Mouse (Mus musculus) E14TG2a.4 (cell line): ENCODE measurements around the gene Rd3.

Experiments used
- CTCF ChIP-seq: conservative IDR thresholded peaks from 2 replicates; pipeline ENCODE4 v1.5.1; 2014; ENCODE audit warnings: low read length
- POU5F1 ChIP-seq: IDR thresholded peaks from 2 replicates; pipeline ENCODE4 v1.6.1; 2014; ENCODE audit warnings: low read length, borderline replicate concordance

DNA sequence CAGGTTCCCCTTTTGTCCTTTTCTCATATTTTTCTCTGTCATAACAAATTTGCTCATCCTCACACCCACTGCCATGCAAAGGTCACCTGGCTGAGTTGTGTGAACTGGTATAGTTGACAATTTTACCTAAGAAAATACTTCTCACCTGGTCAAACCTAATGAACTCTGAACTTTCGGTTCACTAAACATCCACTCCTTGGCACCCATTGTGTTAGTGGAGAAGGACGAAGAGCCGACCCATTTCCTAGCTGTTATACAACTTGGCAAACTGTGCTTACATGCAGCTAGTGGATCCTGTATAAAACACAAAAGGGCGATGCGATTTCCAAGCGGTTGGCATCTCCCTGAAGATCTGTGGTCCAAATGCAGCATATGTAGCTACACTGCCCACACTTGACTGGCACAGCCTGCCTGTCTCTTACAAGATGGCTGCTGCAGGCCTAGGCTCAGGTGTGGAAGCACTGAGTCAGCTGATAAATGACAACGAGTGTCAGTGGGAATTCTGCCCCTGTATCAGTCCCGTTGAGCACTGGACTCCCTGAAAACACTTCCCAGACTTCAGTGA is 19.5 kb downstream of the Rd3 start:
- no peak for TF ChIP-seq CTCF
- TF ChIP-seq POU5F1, result no peak
